Mouse (Mus musculus): ENCODE results near the gene Lrrk1. TPM values are rescaled to one million over a fixed set of nuclear protein-coding genes. Genes with fewer than 3 reads are reported as not detected.

The Lrrk1 gene
- polyA plus RNA-seq, 1 experiment from 2014 or later = 19.5 TPM

DNA sequence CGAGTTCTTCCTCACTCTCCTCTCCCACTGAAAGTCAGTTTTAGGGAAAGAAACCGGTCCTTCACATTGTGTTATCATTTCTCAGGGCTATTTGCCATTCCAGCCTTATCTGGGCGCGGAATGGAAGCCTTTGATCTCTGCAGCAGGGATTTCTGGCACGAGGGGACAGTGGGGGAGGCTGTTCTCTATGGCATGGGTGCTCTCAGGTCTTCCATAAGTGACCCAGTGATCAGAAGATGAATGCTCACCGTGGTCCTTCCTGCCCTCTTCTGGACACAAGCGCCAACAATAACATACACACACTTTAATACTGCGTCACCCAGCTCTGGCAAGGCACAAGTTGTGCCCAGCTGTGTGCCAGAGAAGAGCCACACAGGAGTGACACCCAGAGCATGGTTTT, 18.8 kb upstream of the Lrrk1 start:
- Histone ChIP-seq H3K27ac (ENCODE audit: low read length) (no peak overlapping the region), H3K9ac (ENCODE audit: low read length) (no peak overlapping the region), H3K4me3 (replicated peaks; ENCODE audit: low read length) (no peak overlapping the region), H3K9me3 (replicated peaks; ENCODE audit: control insufficient read depth, low read length) (no peaks in the 10 kb centered on the region), H3K4me2 (ENCODE audit: low read depth, low read length) (no peak overlapping the region), H3K27me3 (ENCODE audit: control insufficient read depth, insufficient read depth, low read length) (no peaks in the 10 kb centered on the region), H3K36me3 (ENCODE audit: control insufficient read depth, insufficient read depth, low read length) (no peaks in the 10 kb centered on the region), H3K4me1 (ENCODE audit: control insufficient read depth, insufficient read depth, low read length) (peaks cover 9% of the 10 kb centered on the region; the same call in 1 of the 2 replicates)
- WGBS = 58% methylated on average over 8 of the region's 8 CpGs
- ATAC-seq (ENCODE audit: insufficient read depth, low FRiP score) = no peak

DNA sequence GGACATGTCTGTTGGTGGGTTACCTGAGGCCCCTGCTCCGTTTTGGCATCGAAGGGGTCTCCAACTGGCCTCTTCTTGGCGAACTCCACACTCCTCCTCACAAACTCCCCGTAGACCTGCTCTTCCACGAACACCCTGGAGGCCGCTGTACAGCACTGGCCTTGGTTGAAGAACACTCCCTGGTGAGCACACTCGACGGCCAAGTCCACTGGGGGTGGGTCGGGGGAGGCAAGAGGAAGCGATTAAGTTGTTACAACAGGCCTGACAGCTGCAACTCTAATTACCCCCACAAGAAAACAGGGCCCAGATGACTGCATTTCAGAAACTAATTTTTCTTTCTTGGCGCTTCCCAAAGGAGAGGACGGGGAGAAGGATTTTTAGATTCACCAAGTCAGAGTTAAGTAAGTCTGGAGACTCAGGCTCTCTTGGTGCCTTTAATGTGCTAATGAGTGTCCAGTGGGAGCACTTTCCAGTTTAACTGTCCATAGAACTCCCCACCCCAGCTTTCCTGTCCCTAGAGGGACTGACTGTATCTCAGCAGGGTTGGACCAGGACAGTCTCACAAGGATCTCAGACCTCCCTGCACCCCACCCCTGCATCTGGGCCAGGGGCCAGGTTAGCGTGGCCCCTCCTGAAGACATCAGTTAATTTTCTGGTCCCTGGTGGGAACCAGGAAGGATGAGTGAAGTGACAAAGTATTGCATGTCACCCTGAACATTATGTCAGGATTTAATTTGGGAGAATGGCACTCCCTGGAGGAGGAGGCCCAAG, 18.0 kb upstream of the Lrrk1 start:
- Histone ChIP-seq H3K4me3 (replicated peaks; ENCODE audit: low read length) (no peak overlapping the region), H3K9ac (ENCODE audit: low read length) (no peak overlapping the region), H3K4me2 (ENCODE audit: low read depth, low read length) (no peak overlapping the region), H3K36me3 (ENCODE audit: control insufficient read depth, insufficient read depth, low read length) (no peaks in the 10 kb centered on the region), H3K27me3 (ENCODE audit: control insufficient read depth, insufficient read depth, low read length) (no peaks in the 10 kb centered on the region), H3K4me1 (ENCODE audit: control insufficient read depth, insufficient read depth, low read length) (peaks cover 9% of the 10 kb centered on the region; the same call in 1 of the 2 replicates), H3K9me3 (replicated peaks; ENCODE audit: control insufficient read depth, low read length) (no peaks in the 10 kb centered on the region), H3K27ac (ENCODE audit: low read length) (no peak overlapping the region)
- 48% methylated on average over 13 of the region's 13 CpGs for WGBS
- no peak for ATAC-seq (ENCODE audit: insufficient read depth, low FRiP score)

DNA sequence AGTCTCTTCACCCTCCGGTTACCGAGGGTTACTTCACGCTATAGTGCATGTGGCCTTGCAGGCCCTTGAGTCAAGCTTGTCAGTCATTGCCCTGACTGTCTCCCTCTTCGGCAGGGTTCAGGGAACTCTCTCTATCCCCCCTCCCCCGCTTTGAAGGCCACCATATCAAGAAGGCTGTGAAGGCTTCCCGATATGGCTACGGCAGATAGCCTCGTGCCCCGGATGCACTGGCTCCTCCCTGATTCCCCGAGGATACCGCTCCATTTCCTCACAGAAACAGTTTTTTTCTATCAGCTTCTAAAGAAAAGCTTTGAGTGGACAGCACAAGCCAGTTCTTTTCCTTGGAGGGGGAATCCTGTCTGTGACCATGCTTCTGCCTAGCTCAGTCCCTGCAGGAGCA, 17.4 kb upstream of the Lrrk1 start:
- H3K4me1 ChIP-seq (ENCODE audit: control insufficient read depth, insufficient read depth, low read length) = peaks cover 9% of the 10 kb centered on the region; the same call in 1 of the 2 replicates
- ATAC-seq (ENCODE audit: insufficient read depth, low FRiP score) = no peak
- H3K36me3 ChIP-seq (ENCODE audit: control insufficient read depth, insufficient read depth, low read length) = no peaks in the 10 kb centered on the region
- H3K27me3 ChIP-seq (ENCODE audit: control insufficient read depth, insufficient read depth, low read length) = no peaks in the 10 kb centered on the region
- no peak overlapping the region for H3K4me3 ChIP-seq (replicated peaks; ENCODE audit: low read length)
- WGBS = 50% methylated on average over 11 of the region's 11 CpGs
- no peak overlapping the region for H3K4me2 ChIP-seq (ENCODE audit: low read depth, low read length)
- H3K27ac ChIP-seq (ENCODE audit: low read length) = no peak overlapping the region
- no peak overlapping the region for H3K9ac ChIP-seq (ENCODE audit: low read length)
- H3K9me3 ChIP-seq (replicated peaks; ENCODE audit: control insufficient read depth, low read length) = no peaks in the 10 kb centered on the region

DNA sequence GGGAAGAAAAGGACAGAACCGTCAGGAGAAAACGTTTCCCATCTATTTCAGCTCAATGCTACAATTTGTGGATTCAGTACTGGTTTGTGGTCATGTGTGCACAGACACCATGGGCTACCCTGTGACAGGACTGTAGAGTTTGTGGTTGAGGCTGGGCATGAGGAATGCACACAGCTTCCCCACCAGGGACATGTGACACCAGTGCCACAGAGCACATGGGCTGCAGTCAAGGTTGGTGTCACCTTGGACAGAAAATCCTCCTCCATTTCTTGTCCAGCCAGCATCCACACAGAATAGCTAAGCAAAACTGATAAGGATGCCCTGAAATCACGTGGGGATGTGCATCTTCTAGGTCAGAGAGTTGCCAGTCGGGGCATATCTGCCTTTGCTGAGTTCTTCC, 16.7 kb upstream of the Lrrk1 start:
- H3K4me3 ChIP-seq (replicated peaks; ENCODE audit: low read length) = no peak overlapping the region
- H3K4me1 ChIP-seq (ENCODE audit: control insufficient read depth, insufficient read depth, low read length) = peaks cover 9% of the 10 kb centered on the region; the same call in 1 of the 2 replicates
- H3K27me3 ChIP-seq (ENCODE audit: control insufficient read depth, insufficient read depth, low read length) = no peaks in the 10 kb centered on the region
- H3K27ac ChIP-seq (ENCODE audit: low read length) = no peak overlapping the region
- H3K9ac ChIP-seq (ENCODE audit: low read length) = no peak overlapping the region
- ATAC-seq (ENCODE audit: insufficient read depth, low FRiP score) = no peak
- H3K36me3 ChIP-seq (ENCODE audit: control insufficient read depth, insufficient read depth, low read length) = no peaks in the 10 kb centered on the region
- H3K4me2 ChIP-seq (ENCODE audit: low read depth, low read length) = no peak overlapping the region
- WGBS = 63% methylated on average over 4 of the region's 4 CpGs
- no peaks in the 10 kb centered on the region for H3K9me3 ChIP-seq (replicated peaks; ENCODE audit: control insufficient read depth, low read length)

- Histone ChIP-seq H3K9me3 (replicated peaks; ENCODE audit: control insufficient read depth, low read length) (no peaks in the 10 kb centered on the region), H3K27ac (ENCODE audit: low read length) (no peak overlapping the region), H3K4me2 (ENCODE audit: low read depth, low read length) (no peak overlapping the region), H3K36me3 (ENCODE audit: control insufficient read depth, insufficient read depth, low read length) (no peaks in the 10 kb centered on the region), H3K4me3 (replicated peaks; ENCODE audit: low read length) (no peak overlapping the region), H3K27me3 (ENCODE audit: control insufficient read depth, insufficient read depth, low read length) (no peaks in the 10 kb centered on the region), H3K9ac (ENCODE audit: low read length) (no peak overlapping the region), H3K4me1 (ENCODE audit: control insufficient read depth, insufficient read depth, low read length) (peaks cover 9% of the 10 kb centered on the region; the same call in 1 of the 2 replicates)
- peak; percentile 12; the same call in 1 of the 2 replicates for ATAC-seq (ENCODE audit: insufficient read depth, low FRiP score)
- 38% methylated on average over 10 of the region's 10 CpGs for WGBS
These were observed 16.0 kb upstream of the Lrrk1 start for GRCm38 (mm10) chr7:66404141-66404540.

DNA sequence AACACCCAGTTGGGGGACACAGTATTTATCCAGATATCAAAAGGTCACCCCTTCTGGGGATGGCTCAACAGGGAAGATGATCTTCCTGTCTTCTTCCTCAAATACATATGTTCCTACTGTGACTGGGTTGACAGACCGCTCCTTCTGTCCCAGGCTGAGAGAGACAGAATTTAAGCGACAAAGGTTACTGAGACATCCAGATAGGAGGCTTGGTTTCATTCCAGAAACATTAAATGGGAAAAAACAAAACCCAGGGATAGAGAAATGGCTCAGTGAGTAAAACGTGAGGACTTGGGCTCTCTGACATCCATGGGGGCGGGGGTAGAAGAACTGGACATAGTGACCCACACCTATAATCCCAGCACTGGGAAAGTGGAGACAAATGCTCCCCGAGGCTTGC, 14.7 kb upstream of the Lrrk1 start:
- no peak for ATAC-seq (ENCODE audit: insufficient read depth, low FRiP score)
- 87% methylated on average over 5 of the region's 5 CpGs for WGBS

GRCm38 (mm10) chr7:66401605-66402004, 13.5 kb upstream of the Lrrk1 start:
- Histone ChIP-seq H3K27ac (ENCODE audit: low read length) (no peak overlapping the region), H3K4me1 (ENCODE audit: control insufficient read depth, insufficient read depth, low read length) (peaks cover 3% of the 10 kb centered on the region; the same call in 1 of the 2 replicates), H3K4me2 (ENCODE audit: low read depth, low read length) (no peak overlapping the region), H3K9me3 (replicated peaks; ENCODE audit: control insufficient read depth, low read length) (no peaks in the 10 kb centered on the region), H3K27me3 (ENCODE audit: control insufficient read depth, insufficient read depth, low read length) (no peaks in the 10 kb centered on the region), H3K4me3 (replicated peaks; ENCODE audit: low read length) (no peak overlapping the region), H3K36me3 (ENCODE audit: control insufficient read depth, insufficient read depth, low read length) (no peaks in the 10 kb centered on the region), H3K9ac (ENCODE audit: low read length) (no peak overlapping the region)
- 56% methylated on average over 8 of the region's 8 CpGs for WGBS
- ATAC-seq (ENCODE audit: insufficient read depth, low FRiP score) = no peak

More for the DNA sequence above, 14.7 kb upstream of the Lrrk1 start:
- H3K9ac ChIP-seq (ENCODE audit: low read length) = no peak overlapping the region
- H3K27me3 ChIP-seq (ENCODE audit: control insufficient read depth, insufficient read depth, low read length) = no peaks in the 10 kb centered on the region
- H3K4me3 ChIP-seq (replicated peaks; ENCODE audit: low read length) = no peak overlapping the region
- H3K36me3 ChIP-seq (ENCODE audit: control insufficient read depth, insufficient read depth, low read length) = no peaks in the 10 kb centered on the region
- H3K4me2 ChIP-seq (ENCODE audit: low read depth, low read length) = no peak overlapping the region
- H3K4me1 ChIP-seq (ENCODE audit: control insufficient read depth, insufficient read depth, low read length) = peaks cover 9% of the 10 kb centered on the region; the same call in 1 of the 2 replicates
- no peak overlapping the region for H3K27ac ChIP-seq (ENCODE audit: low read length)
- H3K9me3 ChIP-seq (replicated peaks; ENCODE audit: control insufficient read depth, low read length) = no peaks in the 10 kb centered on the region

GRCm38 (mm10) chr7:66397288-66397687, 9.1 kb upstream of the Lrrk1 start:
- H3K36me3 ChIP-seq (ENCODE audit: control insufficient read depth, insufficient read depth, low read length) = no peaks in the 10 kb centered on the region
- no peaks in the 10 kb centered on the region for H3K4me1 ChIP-seq (ENCODE audit: control insufficient read depth, insufficient read depth, low read length)
- H3K4me2 ChIP-seq (ENCODE audit: low read depth, low read length) = no peak overlapping the region
- no peak for ATAC-seq (ENCODE audit: insufficient read depth, low FRiP score)
- H3K27me3 ChIP-seq (ENCODE audit: control insufficient read depth, insufficient read depth, low read length) = no peaks in the 10 kb centered on the region
- WGBS = 65% methylated on average over 3 of the region's 3 CpGs
- no peaks in the 10 kb centered on the region for H3K9me3 ChIP-seq (replicated peaks; ENCODE audit: control insufficient read depth, low read length)
- H3K9ac ChIP-seq (ENCODE audit: low read length) = no peak overlapping the region
- no peak overlapping the region for H3K27ac ChIP-seq (ENCODE audit: low read length)
- no peak overlapping the region for H3K4me3 ChIP-seq (replicated peaks; ENCODE audit: low read length)

GRCm38 (mm10) chr7:66388621-66389532, 727 bp upstream of the Lrrk1 start:
- H3K36me3 ChIP-seq (ENCODE audit: control insufficient read depth, insufficient read depth, low read length) = no peaks in the 10 kb centered on the region
- H3K9ac ChIP-seq (ENCODE audit: low read length) = peak overlapping the region; percentile 97
- 11% methylated on average over 28 of the region's 28 CpGs for WGBS
- peak overlapping the region; percentile 89 for H3K4me3 ChIP-seq (replicated peaks; ENCODE audit: low read length)
- ATAC-seq (ENCODE audit: insufficient read depth, low FRiP score) = peak; percentile 78; the same call in 1 of the 2 replicates
- H3K27ac ChIP-seq (ENCODE audit: low read length) = peak overlapping the region; percentile 79; the same call in 1 of the 2 replicates
- no peaks in the 10 kb centered on the region for H3K27me3 ChIP-seq (ENCODE audit: control insufficient read depth, insufficient read depth, low read length)
- no peaks in the 10 kb centered on the region for H3K9me3 ChIP-seq (replicated peaks; ENCODE audit: control insufficient read depth, low read length)
- peak overlapping the region; percentile 90 for H3K4me2 ChIP-seq (ENCODE audit: low read depth, low read length)
- peaks cover 18% of the 10 kb centered on the region for H3K4me1 ChIP-seq (ENCODE audit: control insufficient read depth, insufficient read depth, low read length)
